Mouse (Mus musculus) kidney, postnatal 25 days (tissue): Measurements from ENCODE around the gene Fbh1.
A peak's percentile ranks its signal among the peaks of the same experiment; 100 is the strongest.

Experiments used
- DNase-seq, 2 experiments: peaks; one replicate each; pipeline ENCODE4 v3.0.0; 2021; ENCODE audit warnings: mixed read lengths in 2 of 2

Fbh1 gene

GRCm38 (mm10) chr2:11777091-11778068 is at the start of gene Fbh1, which contains the start of gene Ankrd16:
Fbh1 (minus strand) TSS chr2:11777582.
Ankrd16 (plus strand) TSS chr2:11777876.
- peak; percentile 100 for DNase-seq

GRCm38 (mm10) chr2:11801299-11801930 is 24.0 kb upstream of the Fbh1 start:
- no peak for DNase-seq

- DNase-seq, result no peak
Observed at GRCm38 (mm10) chr2:11797930-11798364, 20.6 kb upstream of the Fbh1 start.

GRCm38 (mm10) chr2:11794668-11795067 is 17.3 kb upstream of the Fbh1 start:
- DNase-seq, result no peak

- no peak for DNase-seq
Observed at GRCm38 (mm10) chr2:11784159-11784558, 6.8 kb upstream of the Fbh1 start.

- peak; percentile 92 to 93 for DNase-seq
Observed at GRCm38 (mm10) chr2:11778087-11778823, 873 bp upstream of the Fbh1 start.

- no peak for DNase-seq
Observed at GRCm38 (mm10) chr2:11776415-11776814, 967 bp downstream of the Fbh1 start.

- no peak for DNase-seq
Observed at GRCm38 (mm10) chr2:11775121-11775520, 2.3 kb downstream of the Fbh1 start.

GRCm38 (mm10) chr2:11774426-11774825 is 3.0 kb downstream of the Fbh1 start:
- DNase-seq, result peak; percentile 11 to 54

- DNase-seq, result no peak
Observed at GRCm38 (mm10) chr2:11772401-11772800, 5.0 kb downstream of the Fbh1 start.

- no peak for DNase-seq
Observed at GRCm38 (mm10) chr2:11771701-11772100, 5.7 kb downstream of the Fbh1 start.

- DNase-seq, result no peak
Observed at GRCm38 (mm10) chr2:11767161-11767545, 10.2 kb downstream of the Fbh1 start.

- no peak for DNase-seq
Observed at GRCm38 (mm10) chr2:11766485-11767160, 10.8 kb downstream of the Fbh1 start.

- DNase-seq, result no peak
Observed at GRCm38 (mm10) chr2:11765694-11766093, 11.7 kb downstream of the Fbh1 start.

GRCm38 (mm10) chr2:11762541-11762940 is 14.8 kb downstream of the Fbh1 start:
- no peak for DNase-seq

GRCm38 (mm10) chr2:11739516-11740051 is 37.8 kb downstream of the Fbh1 start:
- DNase-seq, result no peak

GRCm38 (mm10) chr2:11738794-11739193 is 38.6 kb downstream of the Fbh1 start:
- DNase-seq, result no peak

GRCm38 (mm10) chr2:11735853-11736252 is 41.5 kb downstream of the Fbh1 start:
- no peak for DNase-seq

GRCm38 (mm10) chr2:11732978-11733377 is 44.4 kb downstream of the Fbh1 start:
- no peak for DNase-seq

- no peak for DNase-seq
Observed at GRCm38 (mm10) chr2:11729091-11729490, 48.3 kb downstream of the Fbh1 start.

- no peak for DNase-seq
Observed at GRCm38 (mm10) chr2:11727574-11727973, 49.8 kb downstream of the Fbh1 start.

- no peak for DNase-seq
Observed at GRCm38 (mm10) chr2:11722564-11722963, 54.8 kb downstream of the Fbh1 start.
